Mouse (Mus musculus) erythroblast, embryonic 14.5 days (primary cell): ENCODE measurements around the gene Sort1. TPM values are rescaled to one million over a fixed set of nuclear protein-coding genes. Genes with fewer than 3 reads are reported as not detected.
A peak's percentile ranks its signal among the peaks of the same experiment; 100 is the strongest.

ENCODE experiments used
- H3K27me3 ChIP-seq: 2 replicates; pipeline ENCODE4 v1.6.1; 2012; ENCODE audit warnings: inconsistent platforms; ENCODE audit not compliant: control insufficient read depth
- H3K36me3 ChIP-seq: 2 replicates; pipeline ENCODE4 v1.6.1; 2012; ENCODE audit warnings: mild to moderate bottlenecking, inconsistent platforms; ENCODE audit not compliant: control insufficient read depth
- H3K4me1 ChIP-seq: 2 replicates; pipeline ENCODE4 v1.6.1; 2012; ENCODE audit warnings: inconsistent platforms; ENCODE audit not compliant: control insufficient read depth
- H3K4me3 ChIP-seq: replicated peaks from 2 replicates; pipeline ENCODE3; 2012; ENCODE audit warnings: moderate library complexity, mild to moderate bottlenecking, inconsistent platforms
- H3K9me3 ChIP-seq: 2 replicates; pipeline ENCODE4 v1.6.1; 2012; ENCODE audit warnings: low read length, inconsistent platforms, mixed read lengths; ENCODE audit not compliant: control insufficient read depth
- GATA1 ChIP-seq: IDR thresholded peaks from 2 replicates; pipeline ENCODE4 v1.6.1; 2012; ENCODE audit warnings: low read length, inconsistent platforms, mixed read lengths
- TAL1 ChIP-seq: IDR thresholded peaks from 3 replicates; pipeline ENCODE4 v1.6.1; 2012; ENCODE audit warnings: low read length, inconsistent platforms, mixed read lengths
- polyA plus RNA-seq: library from polyadenylated mRNA; stranded (reverse); fragments of >175 nt; gene quantifications from 2 replicates; pipeline ENCODE4 v1.2.3, GENCODE M21; 2012

Gene Sort1
- polyA plus RNA-seq, 1 experiment, result 0.01 TPM

DNA sequence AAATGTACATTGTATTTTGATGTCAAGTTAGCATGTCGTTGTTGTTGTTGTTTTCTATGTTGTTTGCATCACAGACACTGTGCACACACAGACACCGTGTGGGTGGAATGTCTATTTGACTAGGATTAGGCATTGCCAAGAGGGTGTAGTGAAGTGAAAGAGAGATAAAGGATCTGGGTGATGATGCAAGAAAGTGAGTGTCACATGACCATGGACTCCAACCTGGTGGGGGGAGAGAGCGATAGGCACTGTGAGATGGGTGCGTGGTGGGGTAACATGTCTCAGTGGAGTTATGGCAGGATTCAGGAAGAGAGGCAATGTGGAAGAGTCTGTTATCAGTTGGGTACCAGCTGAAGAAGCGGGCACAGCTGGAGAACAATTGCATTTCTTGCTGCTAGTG lies 84.8 kb downstream of the Sort1 start:
- H3K27me3 ChIP-seq, result no peaks in the 10 kb centered on the region; the same call in 1 of the 2 replicates
- H3K9me3 ChIP-seq, result no peaks in the 10 kb centered on the region
- H3K36me3 ChIP-seq, result no peaks in the 10 kb centered on the region
- TF ChIP-seq GATA1, result no peak
- TF ChIP-seq TAL1, result no peak
- H3K4me3 ChIP-seq, result no peak overlapping the region
- H3K4me1 ChIP-seq, result no peaks in the 10 kb centered on the region; the same call in 1 of the 2 replicates

DNA sequence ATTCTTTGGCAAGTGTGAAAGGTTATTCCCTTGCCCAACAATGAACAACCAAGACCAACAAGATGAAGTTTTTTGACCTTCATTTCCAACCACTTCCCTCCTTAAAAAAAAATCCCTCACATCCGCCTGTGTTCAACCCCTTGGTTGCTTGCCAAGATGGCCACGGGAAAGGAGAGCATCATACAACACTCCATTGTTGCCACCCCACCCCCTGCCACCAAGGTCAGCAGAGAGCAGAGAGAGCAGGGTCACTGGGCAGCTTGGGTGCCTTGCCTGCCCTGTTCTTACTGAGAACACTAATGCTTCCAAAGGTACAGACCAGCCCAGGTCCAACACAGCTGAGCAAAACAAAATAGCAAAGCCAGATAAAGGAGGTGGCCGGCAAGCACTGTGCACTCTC lies 88.4 kb downstream of the Sort1 start:
- no peaks in the 10 kb centered on the region; the same call in 1 of the 2 replicates for H3K27me3 ChIP-seq
- H3K9me3 ChIP-seq, result no peaks in the 10 kb centered on the region
- H3K4me1 ChIP-seq, result no peaks in the 10 kb centered on the region; the same call in 1 of the 2 replicates
- H3K4me3 ChIP-seq, result no peak overlapping the region
- TF ChIP-seq TAL1 (no peak), GATA1 (no peak)
- H3K36me3 ChIP-seq, result no peaks in the 10 kb centered on the region

DNA sequence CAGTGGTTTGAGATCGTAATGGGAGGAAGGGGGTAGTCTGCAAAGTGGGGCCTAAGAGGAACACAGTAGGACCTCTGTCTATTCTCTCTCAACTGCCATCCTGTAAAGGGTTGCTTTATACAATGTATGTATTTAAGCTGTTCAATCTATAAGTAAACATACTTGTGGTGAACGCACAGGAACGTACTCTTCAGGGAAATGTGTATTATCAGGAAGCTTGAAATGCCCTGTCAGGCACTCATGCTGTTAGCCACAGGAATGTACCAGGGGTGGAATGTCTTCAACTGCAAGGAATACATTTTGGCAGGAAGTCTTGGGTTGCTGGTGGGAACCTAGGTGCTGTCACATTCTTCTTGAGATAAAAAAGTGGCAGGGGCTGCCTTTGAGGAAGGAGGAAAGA lies 88.8 kb downstream of the Sort1 start:
- Histone ChIP-seq H3K4me3 (no peak overlapping the region), H3K27me3 (no peaks in the 10 kb centered on the region; the same call in 1 of the 2 replicates), H3K36me3 (no peaks in the 10 kb centered on the region), H3K9me3 (no peaks in the 10 kb centered on the region), H3K4me1 (no peaks in the 10 kb centered on the region; the same call in 1 of the 2 replicates)
- TF ChIP-seq GATA1, result no peak
- TF ChIP-seq TAL1, result no peak

DNA sequence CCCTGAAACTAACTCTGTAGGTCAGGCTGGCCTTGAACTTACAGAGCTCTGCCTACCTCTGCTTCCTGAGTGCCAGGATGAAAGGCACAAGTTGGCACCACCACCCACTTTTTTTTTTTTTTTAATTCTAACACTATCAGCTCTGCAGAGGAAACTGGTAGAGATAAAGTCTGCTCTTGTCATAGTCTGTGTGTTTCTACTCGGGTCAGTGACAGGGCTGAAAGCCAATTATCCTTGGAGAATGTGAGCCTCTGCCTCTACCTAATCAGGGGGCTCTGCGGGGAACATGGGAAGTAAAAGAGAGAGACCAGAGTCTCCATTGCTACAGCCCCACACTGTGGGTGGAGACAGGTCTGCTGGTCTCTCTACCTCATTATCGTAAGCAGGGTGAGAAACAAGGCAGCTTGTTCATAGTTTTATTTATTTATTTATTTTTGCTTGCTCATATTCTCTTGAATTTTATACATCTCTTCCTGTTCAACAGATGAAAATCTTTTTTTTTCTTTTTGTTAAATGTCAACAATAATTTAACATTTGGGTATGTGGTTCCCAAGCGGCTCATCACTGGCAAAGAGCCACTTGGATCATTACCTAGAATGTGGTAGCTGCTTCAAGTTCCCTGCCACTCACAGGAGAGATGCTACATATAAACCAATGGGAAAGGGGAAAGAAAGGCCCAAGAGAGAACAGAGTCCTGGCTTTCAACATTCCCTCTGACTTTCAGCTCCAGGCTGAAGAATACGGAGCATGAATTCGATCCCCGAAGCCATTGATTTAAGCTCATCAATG lies 95.2 kb downstream of the Sort1 start:
- no peaks in the 10 kb centered on the region for H3K36me3 ChIP-seq
- H3K4me1 ChIP-seq, result peaks cover 39% of the 10 kb centered on the region
- H3K27me3 ChIP-seq, result no peaks in the 10 kb centered on the region
- no peak overlapping the region for H3K4me3 ChIP-seq
- H3K9me3 ChIP-seq, result no peaks in the 10 kb centered on the region
- no peak for TF ChIP-seq TAL1
- no peak for TF ChIP-seq GATA1

DNA sequence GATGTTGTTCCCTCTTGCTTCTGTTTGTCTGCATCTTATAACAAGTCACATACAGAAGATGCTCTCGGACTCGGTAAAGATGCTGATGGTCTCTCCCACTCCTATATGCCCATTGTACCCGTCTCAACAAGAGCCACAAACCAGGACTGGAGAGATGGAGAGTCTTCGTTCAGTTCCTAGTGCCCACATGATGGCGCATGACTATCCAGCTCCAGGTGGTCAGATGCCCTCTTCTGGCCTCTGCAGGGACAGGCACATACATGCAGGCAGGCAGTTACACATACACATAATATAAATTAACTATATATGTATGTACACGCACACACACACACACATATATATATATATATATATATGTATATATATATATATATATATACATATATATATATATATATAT lies 96.8 kb downstream of the Sort1 start:
- Histone ChIP-seq H3K36me3 (peaks cover 12% of the 10 kb centered on the region), H3K9me3 (no peaks in the 10 kb centered on the region), H3K27me3 (no peaks in the 10 kb centered on the region), H3K4me1 (peaks cover 53% of the 10 kb centered on the region), H3K4me3 (no peak overlapping the region)
- TF ChIP-seq TAL1, result no peak
- no peak for TF ChIP-seq GATA1

DNA sequence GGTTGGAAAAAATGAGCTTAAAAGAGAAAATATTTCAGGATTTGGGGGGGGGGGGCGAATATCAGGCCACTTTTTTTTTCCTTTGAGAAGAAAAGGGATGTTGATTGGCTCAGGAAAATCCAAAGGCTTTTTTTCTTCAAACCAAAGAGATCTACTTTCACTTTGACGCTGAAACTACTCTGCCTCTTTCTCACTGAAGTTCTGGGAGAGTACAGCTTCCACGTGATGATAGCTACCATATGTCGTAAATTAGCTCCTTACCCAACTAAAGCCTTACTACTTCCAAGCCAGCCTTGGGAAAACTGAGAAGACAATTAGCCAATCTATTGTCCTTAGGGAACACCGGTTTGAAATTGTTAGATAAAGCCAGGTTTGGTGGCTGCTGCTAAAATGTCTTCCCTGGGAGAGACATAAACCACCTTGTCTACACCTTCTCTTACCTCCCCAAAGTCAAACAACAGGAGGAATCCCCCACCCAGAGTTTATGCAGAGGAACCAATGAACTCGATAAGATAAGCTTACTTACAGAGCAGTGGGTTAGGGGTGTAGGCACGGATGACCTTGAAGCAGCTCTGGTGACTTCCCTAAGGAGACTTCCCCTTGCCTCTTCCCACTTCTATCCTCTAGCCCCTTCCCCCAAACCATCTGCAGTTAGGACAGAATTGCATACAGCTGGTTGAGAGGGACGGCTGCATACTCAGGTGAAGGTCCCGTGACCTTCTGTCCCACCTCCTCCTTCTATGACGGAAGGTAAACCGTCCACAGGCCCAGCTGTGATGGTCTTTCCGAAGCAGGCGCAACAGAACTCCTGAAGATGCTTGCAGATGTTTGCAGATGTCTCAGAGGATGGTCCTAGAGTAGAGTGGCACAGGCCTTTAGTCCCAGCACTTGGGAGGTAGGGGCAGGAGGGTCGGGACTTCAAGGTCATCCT lies 98.3 kb downstream of the Sort1 start:
- H3K4me1 ChIP-seq, result peaks cover 59% of the 10 kb centered on the region

DNA sequence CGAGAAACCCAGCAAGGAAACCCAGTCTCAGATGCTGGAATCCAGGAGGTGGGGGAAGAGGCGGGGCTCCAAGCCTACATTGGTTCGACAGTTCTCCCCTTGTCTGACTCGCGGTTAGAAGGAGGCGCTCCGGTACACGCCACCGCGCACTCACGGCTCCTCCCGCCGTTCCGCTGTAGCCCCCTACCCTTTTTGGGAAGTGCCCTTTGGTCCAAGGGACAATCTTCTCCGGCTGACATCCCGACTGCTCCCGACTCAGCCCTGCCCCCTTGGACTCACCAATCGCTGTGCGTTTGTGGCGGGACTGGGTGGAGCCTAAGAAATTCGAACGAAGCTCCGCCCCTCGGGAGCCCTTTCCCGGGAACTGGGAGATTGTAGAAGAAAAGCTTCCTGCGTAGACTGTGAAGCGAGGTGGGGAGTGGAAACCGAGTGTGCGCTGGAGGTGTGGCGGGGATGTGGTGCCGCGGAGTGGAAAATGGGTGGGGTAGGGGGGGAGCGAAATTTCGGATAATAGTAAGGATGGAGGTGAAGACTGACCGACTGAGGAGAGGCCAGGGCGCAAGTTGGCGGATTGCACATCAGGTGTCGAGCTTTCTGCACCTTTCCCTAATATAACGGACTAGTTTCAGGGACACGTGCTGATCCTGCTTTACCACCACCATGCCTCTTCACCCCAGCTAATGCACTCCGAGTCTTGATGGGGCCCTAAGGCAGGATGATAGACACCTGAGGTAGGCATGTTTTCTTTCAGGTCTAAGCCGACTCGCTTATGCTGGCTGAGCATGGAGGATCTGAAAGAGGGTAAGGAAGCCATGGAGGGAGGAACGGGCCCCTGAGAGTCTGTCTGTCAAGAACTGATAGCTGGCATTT lies 99.8 kb downstream of the Sort1 start, which contains the start of gene Psrc1:
Gene Psrc1, plus strand, starts transcription at position 355 of the 870 bp plus-strand sequence.
- Histone ChIP-seq H3K9me3 (no peaks in the 10 kb centered on the region), H3K36me3 (peaks cover 38% of the 10 kb centered on the region), H3K27me3 (no peaks in the 10 kb centered on the region), H3K4me1 (peaks cover 59% of the 10 kb centered on the region), H3K4me3 (peak within 1 kb of the TSS; percentile 85)
- no peak for TF ChIP-seq GATA1
- no peak for TF ChIP-seq TAL1

More for the DNA sequence above, 98.3 kb downstream of the Sort1 start:
- peak overlapping the region; percentile 85 for H3K4me3 ChIP-seq
- H3K27me3 ChIP-seq, result no peaks in the 10 kb centered on the region
- TF ChIP-seq GATA1, result no peak
- no peak for TF ChIP-seq TAL1
- H3K9me3 ChIP-seq, result no peaks in the 10 kb centered on the region
- peaks cover 27% of the 10 kb centered on the region for H3K36me3 ChIP-seq

DNA sequence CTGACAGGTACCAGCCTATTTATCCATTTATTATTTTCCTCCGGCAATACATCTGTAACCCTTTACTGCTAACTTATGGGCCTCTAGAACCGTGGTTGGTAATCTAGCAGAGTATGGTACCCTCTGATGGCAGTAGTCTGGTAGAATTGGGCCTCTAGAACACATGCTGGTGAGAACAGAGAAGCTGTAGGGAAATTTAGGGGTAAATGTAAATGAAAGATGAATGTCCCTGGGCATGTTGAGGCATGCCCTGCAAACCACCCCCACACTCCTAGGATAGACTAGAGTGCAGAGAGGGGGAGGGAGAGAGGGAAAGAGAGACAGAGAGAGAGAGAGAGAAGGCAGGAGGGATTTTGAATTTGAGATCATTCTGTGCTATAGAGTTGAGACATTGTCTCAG lies 100.5 kb downstream of the Sort1 start:
- Histone ChIP-seq H3K36me3 (peaks cover 38% of the 10 kb centered on the region), H3K27me3 (no peaks in the 10 kb centered on the region), H3K4me1 (peaks cover 60% of the 10 kb centered on the region), H3K4me3 (peak overlapping the region; percentile 85), H3K9me3 (no peaks in the 10 kb centered on the region)
- TF ChIP-seq TAL1 (no peak), GATA1 (no peak)
